Mouse (Mus musculus) cerebellum, adult 9-11 months (tissue): ENCODE measurements at regions not wholly inside any gene's neighbourhood (a gene's known extent, or its start where the extent isn't known, plus 50 kb on each side); places are given as distances from the start of the nearest gene placed in this dataset.

ENCODE experiments used
- DNase-seq: peaks from one replicate; pipeline ENCODE4 v3.0.0; 2022

- no peak for DNase-seq
Measured at GRCm38 (mm10) chr11:90783537-90783936, 95.4 kb upstream of the Tom1l1 start.

DNA sequence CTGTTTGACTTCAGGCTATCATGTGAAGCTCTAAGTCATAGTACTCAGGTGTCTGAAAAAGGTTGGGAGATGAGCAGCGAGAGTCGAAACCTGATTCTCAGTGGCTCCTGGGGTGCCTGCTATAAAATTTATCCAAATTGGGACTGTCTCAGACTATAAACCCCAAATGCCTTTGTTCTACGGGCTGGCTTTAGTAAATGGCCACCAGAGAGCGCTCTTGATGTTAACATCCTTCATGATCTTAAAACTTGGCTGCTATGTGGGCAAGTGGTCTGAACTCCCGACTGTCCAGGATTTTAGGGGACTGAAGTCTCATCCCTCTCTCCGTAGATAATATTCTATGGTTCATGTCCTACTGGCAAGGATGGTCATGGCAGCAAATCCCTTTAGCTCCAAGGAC lies 94.8 kb upstream of the Tom1l1 start:
- no peak for DNase-seq

DNA sequence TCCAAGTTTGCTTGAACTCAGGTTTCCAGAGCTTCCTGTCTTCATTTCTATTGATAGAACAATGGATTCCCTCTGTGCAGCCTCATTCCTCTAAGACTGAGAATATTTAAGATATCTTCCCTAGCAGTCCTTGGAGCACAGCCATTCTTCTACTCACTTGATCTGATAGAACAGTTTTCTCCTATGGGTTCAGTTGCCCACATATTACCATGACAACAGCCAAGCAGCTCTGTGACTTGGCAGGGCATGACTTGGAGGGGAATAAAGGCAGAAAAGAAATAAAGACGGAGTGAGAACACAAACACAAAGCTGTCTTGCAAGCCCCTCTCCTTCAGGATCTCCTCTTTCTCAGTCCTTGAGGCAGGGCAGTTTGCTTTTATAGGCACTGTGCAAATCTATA lies 87.6 kb upstream of the Tom1l1 start:
- DNase-seq = no peak

DNA sequence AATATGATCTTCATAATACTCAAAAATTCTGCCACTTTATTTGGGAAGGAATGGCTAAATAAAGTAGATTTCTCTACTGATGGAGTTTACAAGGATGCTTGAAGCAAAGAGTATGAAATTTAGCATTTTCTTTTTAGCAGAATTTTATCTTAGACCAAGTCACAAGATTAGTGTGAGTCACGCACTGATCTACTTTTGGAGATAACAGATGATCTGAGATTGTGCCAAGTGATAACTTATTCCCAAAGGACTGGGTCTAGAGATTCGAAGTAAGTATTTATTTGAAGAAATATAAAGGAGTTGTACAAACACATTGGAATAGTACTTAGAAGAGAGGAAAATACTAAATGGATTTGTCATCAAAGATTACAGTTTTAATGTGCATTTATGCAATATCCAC lies 67.8 kb upstream of the Tom1l1 start:
- no peak for DNase-seq

DNA sequence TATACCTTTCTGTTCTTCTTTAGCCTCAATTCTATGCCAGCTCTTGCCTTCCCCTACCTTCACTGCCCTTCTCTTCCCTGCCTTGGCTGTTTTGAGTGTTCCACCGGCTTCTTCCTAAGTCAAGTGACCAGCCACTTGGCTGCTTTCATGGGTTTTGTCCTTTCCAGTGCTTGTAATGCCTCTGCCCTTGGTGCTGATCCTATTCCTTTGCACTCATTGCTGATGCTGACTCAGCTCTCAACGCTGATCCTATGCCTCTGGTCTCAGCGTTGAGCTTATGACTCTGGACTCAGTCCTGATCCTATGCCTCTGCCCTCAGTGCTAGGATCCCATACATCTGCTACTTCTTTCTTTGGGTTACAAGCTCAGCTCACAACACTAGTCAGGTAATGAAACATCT lies 60.3 kb upstream of the Tom1l1 start:
- DNase-seq = no peak

DNA sequence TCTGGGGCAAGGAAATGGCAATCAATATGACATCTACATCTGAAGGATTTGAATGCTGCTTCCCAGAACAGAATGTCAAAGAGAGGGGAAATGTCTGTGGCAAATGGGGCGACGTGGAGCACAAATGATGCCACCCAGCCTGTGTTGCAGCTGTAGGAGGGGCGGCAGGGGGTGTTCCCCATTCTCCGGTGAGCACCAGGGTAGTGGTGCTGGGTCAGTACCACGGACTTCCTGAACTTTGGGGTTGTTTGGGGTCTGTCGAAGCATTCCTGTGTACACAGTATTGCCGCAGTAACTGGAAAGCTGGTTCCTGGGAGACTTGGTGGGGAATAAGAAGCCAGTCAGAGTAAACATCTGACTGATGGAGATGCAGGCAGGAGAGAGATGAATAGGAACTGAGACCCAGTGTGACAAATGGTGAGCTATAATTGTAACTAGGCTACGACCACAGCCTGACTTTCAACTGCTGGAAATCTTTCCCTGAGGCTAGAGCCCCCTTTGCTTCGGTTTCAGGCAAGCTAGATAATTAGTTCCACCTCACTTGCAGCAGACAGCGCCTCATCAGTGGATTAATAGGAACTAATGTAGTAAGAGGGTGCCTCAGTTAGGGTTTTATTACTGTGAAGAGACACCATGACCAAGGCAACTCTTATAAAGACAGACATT lies 53.9 kb upstream of the Tom1l1 start:
- DNase-seq = no peak

GRCm38 (mm10) chr11:90739501-90739900 lies 51.3 kb upstream of the Tom1l1 start:
- no peak for DNase-seq

GRCm38 (mm10) chr11:90738741-90739140 lies 50.6 kb upstream of the Tom1l1 start:
- DNase-seq = no peak
